ENCODE assay signal across 8 mouse cellular contexts in genomic region chr2:165885225-165885950, GRCm38 (mm10). TPM values are rescaled to one million over a fixed set of nuclear protein-coding genes. Genes with fewer than 3 reads are reported as not detected.
A peak's percentile ranks its signal among the peaks of the same experiment; 100 is the strongest.
DNase-seq lines count a peak whose midpoint lies in the region; ATAC-seq and TF ChIP-seq lines count a peak whose summit lies in the region.

No protein-coding gene starts in this region.

- H3K27ac ChIP-seq in kidney, adult 2 months (ENCODE audit: insufficient read depth, low read depth, low read length) = peak overlapping the region; percentile 99
- peak overlapping the region; percentile 99 for H3K27ac ChIP-seq in limb, embryonic 14.5 days (replicated peaks; ENCODE audit: low read depth, low read length)
- peak overlapping the region; percentile 100 for H3K27ac ChIP-seq in midbrain, postnatal 0 days (ENCODE audit: low read depth, low read length)
- peak overlapping the region; percentile 100 for H3K27ac ChIP-seq in stomach, postnatal 0 days (replicated peaks)

- H3K27me3 ChIP-seq in kidney, adult 2 months (replicated peaks; ENCODE audit: control insufficient read depth, insufficient read depth, low read length) = no peaks in the 10 kb centered on the region
- no peaks in the 10 kb centered on the region for H3K27me3 ChIP-seq in limb, embryonic 14.5 days (ENCODE audit: control insufficient read depth, insufficient read depth, low read length)
- H3K27me3 ChIP-seq in midbrain, postnatal 0 days (ENCODE audit: insufficient read depth, low read length) = no peaks in the 10 kb centered on the region
- H3K27me3 ChIP-seq in stomach, postnatal 0 days (ENCODE audit: control insufficient read depth, insufficient read depth, low read length) = no peaks in the 10 kb centered on the region

- peak; percentile 92 for DNase-seq in 416B (ENCODE audit: low read depth)
- peak; percentile 79 for DNase-seq in embryo, embryonic 9.5 days (ENCODE audit: extremely low spot score)
- DNase-seq in heart, adult 9 months (ENCODE audit: low spot score in 2 of 2) = peak; percentile 76 to 80
- DNase-seq in kidney, adult 2 months = peak; percentile 90
- peak; percentile 76 for DNase-seq in limb, embryonic 14.5 days (ENCODE audit: low spot score)
- peak; percentile 83 for DNase-seq in midbrain, postnatal 0 days (ENCODE audit: low spot score)
- peak; percentile 70 for DNase-seq in stomach, postnatal 0 days (ENCODE audit: low spot score)

- WGBS in kidney, adult 2 months = 2% methylated on average over 17 of the region's 17 CpGs
- 7% methylated on average over 16 of the region's 17 CpGs for WGBS in limb, embryonic 14.5 days
- WGBS in midbrain, postnatal 0 days = 3% methylated on average over 13 of the region's 17 CpGs
- WGBS in stomach, postnatal 0 days = 7% methylated on average over 17 of the region's 17 CpGs

- H3K36me3 ChIP-seq in kidney, adult 2 months (ENCODE audit: control insufficient read depth, insufficient read depth, low read length) = no peaks in the 10 kb centered on the region
- H3K36me3 ChIP-seq in limb, embryonic 14.5 days (ENCODE audit: control insufficient read depth, insufficient read depth, low read length) = no peaks in the 10 kb centered on the region
- no peaks in the 10 kb centered on the region for H3K36me3 ChIP-seq in midbrain, postnatal 0 days (ENCODE audit: insufficient read depth, low read length)
- no peaks in the 10 kb centered on the region for H3K36me3 ChIP-seq in stomach, postnatal 0 days (ENCODE audit: control insufficient read depth, insufficient read depth, low read length)

- peaks cover 74% of the 10 kb centered on the region for H3K4me1 ChIP-seq in kidney, adult 2 months (ENCODE audit: control insufficient read depth, insufficient read depth, low read length)
- H3K4me1 ChIP-seq in limb, embryonic 14.5 days (ENCODE audit: control insufficient read depth, insufficient read depth, low read length) = peaks cover 82% of the 10 kb centered on the region
- peaks cover 48% of the 10 kb centered on the region for H3K4me1 ChIP-seq in midbrain, postnatal 0 days (ENCODE audit: insufficient read depth, low read length)
- H3K4me1 ChIP-seq in stomach, postnatal 0 days (replicated peaks; ENCODE audit: control insufficient read depth, insufficient read depth) = peaks cover 46% of the 10 kb centered on the region

- peak overlapping the region; percentile 59 for H3K9ac ChIP-seq in limb, embryonic 14.5 days (ENCODE audit: low read depth, low read length, severe bottlenecking)
- H3K9ac ChIP-seq in midbrain, postnatal 0 days (replicated peaks; ENCODE audit: low read length, poor library complexity, severe bottlenecking) = peak overlapping the region; percentile 57
- peak overlapping the region; percentile 63 for H3K9ac ChIP-seq in stomach, postnatal 0 days (ENCODE audit: low read length)

- no peak for TF ChIP-seq EP300 in stomach, postnatal 0 days (optimal IDR thresholded peaks at IDR 0.05)

- peak; percentile 10 for TF ChIP-seq POLR2A in kidney, adult 2 months (IDR thresholded peaks at IDR 0.05; ENCODE audit: low read depth, low read length)
- TF ChIP-seq POLR2A in limb, embryonic 14.5 days (IDR thresholded peaks at IDR 0.05; ENCODE audit: borderline replicate concordance, extremely low read depth, insufficient read depth, insufficient read length) = 0 out of 2 replicates have a peak, but pooled peaks have one; percentile 21

- H3K4me2 ChIP-seq in limb, embryonic 14.5 days (replicated peaks; ENCODE audit: low read depth, low read length, severe bottlenecking) = peak overlapping the region; percentile 71
- H3K4me2 ChIP-seq in midbrain, postnatal 0 days (ENCODE audit: low read depth, low read length, poor library complexity, severe bottlenecking) = 0 out of 2 replicates have a peak overlapping the region, but pooled peaks have one; percentile 20
- peak overlapping the region; percentile 32; the same call in 1 of the 2 replicates for H3K4me2 ChIP-seq in stomach, postnatal 0 days (replicated peaks; ENCODE audit: low read depth)

- peak; percentile 54 for ATAC-seq in activated CD4-positive, CD25-positive, alpha-beta regulatory T cell, adult 4 months
- ATAC-seq in limb, embryonic 14.5 days (ENCODE audit: low FRiP score, low read depth) = peak; percentile 32
- 0 out of 2 replicates have a peak, but pooled peaks have one; percentile 25 for ATAC-seq in midbrain, postnatal 0 days (ENCODE audit: low FRiP score)
- peak; percentile 26; the same call in 1 of the 2 replicates for ATAC-seq in stomach, postnatal 0 days (ENCODE audit: low FRiP score, low TSS enrichment)

- no peak for TF ChIP-seq CTCF in kidney, adult 2 months (conservative IDR thresholded peaks at IDR 0.05; ENCODE audit: insufficient read depth, insufficient read length, low read depth, low read length)
- TF ChIP-seq CTCF in midbrain, postnatal 0 days (IDR thresholded peaks at IDR 0.05) = no peak
- TF ChIP-seq CTCF in stomach, postnatal 0 days (IDR thresholded peaks at IDR 0.05; ENCODE audit: low read depth) = peak; percentile 27; the same call in 1 of the 2 replicates

- H3K9me3 ChIP-seq in limb, embryonic 14.5 days (ENCODE audit: control insufficient read depth, low read length) = no peaks in the 10 kb centered on the region
- no peaks in the 10 kb centered on the region for H3K9me3 ChIP-seq in midbrain, postnatal 0 days (ENCODE audit: low read length)
- H3K9me3 ChIP-seq in stomach, postnatal 0 days (ENCODE audit: control insufficient read depth, low read length) = no peaks in the 10 kb centered on the region

- peak overlapping the region; percentile 22; the same call in 1 of the 2 replicates for H3K4me3 ChIP-seq in kidney, adult 2 months (ENCODE audit: insufficient read depth, low read depth, low read length)
- H3K4me3 ChIP-seq in limb, embryonic 14.5 days (replicated peaks; ENCODE audit: low read length) = peak overlapping the region; percentile 35; the same call in 1 of the 2 replicates
- no peak overlapping the region for H3K4me3 ChIP-seq in midbrain, postnatal 0 days (ENCODE audit: low read depth, low read length)
- no peak overlapping the region for H3K4me3 ChIP-seq in stomach, postnatal 0 days (ENCODE audit: low read depth, low read length)

RNA-seq across cellular contexts. Expression of gene Zmynd8, which starts 13.4 kb away (rescaled TPM):
- polyA plus RNA-seq in activated CD4-positive, CD25-positive, alpha-beta regulatory T cell, adult 4 months (2017; shearing (Covaris generic)) = 10 to 100 TPM; 41.1 to 48.5 TPM
- polyA plus RNA-seq in kidney, adult 2 months (2012; rRNA removed) = 27.7 and 29.0 TPM in 2 replicates
- polyA plus RNA-seq in limb, embryonic 14.5 days (2012; rRNA removed) = 47.6 and 49.5 TPM in 2 replicates
- polyA plus RNA-seq in limb, embryonic 14.5 days (2014; fragmentation: Nextera tagmentation; extraction: Ambion mirVana) = 30.2 and 39.8 TPM in 2 replicates
- 55.9 and 73.4 TPM in 2 replicates for total RNA-seq in midbrain, postnatal 0 days (2014; rRNA removed)
- 56.8 and 59.0 TPM in 2 replicates for polyA plus RNA-seq in midbrain, postnatal 0 days (2015; fragmentation: Nextera tagmentation; extraction: Ambion mirVana)
- polyA plus RNA-seq in stomach, postnatal 0 days (2015; fragmentation: Nextera tagmentation; extraction: Ambion mirVana) = 24.3 and 29.7 TPM in 2 replicates

Comparison
In these comparisons a context has a peak if more than half of its experiments do, and no peak if none do; other contexts are left out.
1. H3K4me3 ChIP-seq: peak in kidney, adult 2 months (single experiment) and limb, embryonic 14.5 days (single experiment); none in midbrain, postnatal 0 days (single experiment) and stomach, postnatal 0 days (single experiment).
2. H3K4me2 ChIP-seq: peak in every context shown above with its lines; median percentile 71 in limb, embryonic 14.5 days; 32 in stomach, postnatal 0 days; 20 in midbrain, postnatal 0 days.
3. Peak in every context shown above with its lines, with median percentiles within 50 percentile points of each other: DNase-seq, ATAC-seq, H3K27ac ChIP-seq and H3K9ac ChIP-seq.